Mouse (Mus musculus) cortical plate, adult 2 months (tissue): ENCODE data around the gene Dazap2. TPM values are rescaled to one million over a fixed set of nuclear protein-coding genes. Genes with fewer than 3 reads are reported as not detected.

Experiments used
- H3K27ac ChIP-seq: fragments of 200-500 bp; 2 replicates; pipeline ENCODE4 v1.5.1; 2012; ENCODE audit warnings: low read length, control low read depth, inconsistent platforms; ENCODE audit not compliant: insufficient read depth
- H3K4me1 ChIP-seq: fragments of 200-500 bp; 2 replicates; pipeline ENCODE4 v1.6.1; 2011; ENCODE audit warnings: low read length; ENCODE audit not compliant: control insufficient read depth, insufficient read depth
- H3K4me3 ChIP-seq: fragments of 200-500 bp; 2 replicates; pipeline ENCODE4 v1.5.1; 2011; ENCODE audit warnings: mild to moderate bottlenecking, low read length, control low read depth; ENCODE audit not compliant: insufficient read depth
- CTCF ChIP-seq: fragments of 200-500 bp; IDR thresholded peaks from 2 replicates; pipeline ENCODE4 v1.5.1; 2011; ENCODE audit warnings: mild to moderate bottlenecking, control low read depth, low read length; ENCODE audit not compliant: insufficient read depth; ENCODE audit errors: extremely low read depth
- POLR2A ChIP-seq: fragments of 200-500 bp; IDR thresholded peaks from 2 replicates; pipeline ENCODE4 v1.6.1; 2011; ENCODE audit warnings: mild to moderate bottlenecking, low read length, control low read depth; ENCODE audit not compliant: insufficient read depth; ENCODE audit errors: extremely low read depth
- polyA plus RNA-seq: library from polyadenylated mRNA; depleted of rRNA; stranded (reverse); fragments of >200 nt; gene quantifications from 2 replicates; pipeline ENCODE4 v1.2.3, GENCODE M21; 2012; rRNA removed

The Dazap2 gene
- polyA plus RNA-seq, 1 experiment = 216 TPM

GRCm38 (mm10) chr15:100670004-100670403 lies 54.9 kb downstream of the Dazap2 start:
- TF ChIP-seq CTCF = no peak
- TF ChIP-seq POLR2A = no peak
- Histone ChIP-seq H3K27ac (no peak overlapping the region), H3K4me3 (no peak overlapping the region), H3K4me1 (no peaks in the 10 kb centered on the region)

Other genes starting within 250 kb of the Dazap2 start
- 0.04 TPM in 1 of 2 replicates, not detected in the other for gene Gm5475, start 193.2 kb upstream of the Dazap2 start, polyA plus RNA-seq
- gene Slc11a2, start 190.3 kb upstream of the Dazap2 start, polyA plus RNA-seq = 47.8 and 51.6 TPM in 2 replicates
- 97.9 and 101 TPM in 2 replicates for gene Letmd1, start 146.3 kb upstream of the Dazap2 start, polyA plus RNA-seq
- 24.4 and 24.7 TPM in 2 replicates for gene Csrnp2, start 119.9 kb upstream of the Dazap2 start, polyA plus RNA-seq
- gene Tfcp2, start 63.3 kb upstream of the Dazap2 start, polyA plus RNA-seq = 20.2 and 22.6 TPM in 2 replicates
- 120 and 132 TPM in 2 replicates for gene Pou6f1, start 15.4 kb upstream of the Dazap2 start, polyA plus RNA-seq
- gene Smagp, start 21.6 kb downstream of the Dazap2 start, polyA plus RNA-seq = 4.2 and 4.4 TPM in 2 replicates
- gene Bin2, start 54.2 kb downstream of the Dazap2 start, polyA plus RNA-seq = 7.4 and 7.6 TPM in 2 replicates
- 7.9 and 8.3 TPM in 2 replicates for gene Cela1, start 72.6 kb downstream of the Dazap2 start, polyA plus RNA-seq
- gene Galnt6, start 114.0 kb downstream of the Dazap2 start, polyA plus RNA-seq = 6.5 and 8.2 TPM in 2 replicates
- 31.4 and 36.0 TPM in 2 replicates for gene Slc4a8, start 146.4 kb downstream of the Dazap2 start, polyA plus RNA-seq